Mouse (Mus musculus): ENCODE results near the gene Gsk3b.

DNA sequence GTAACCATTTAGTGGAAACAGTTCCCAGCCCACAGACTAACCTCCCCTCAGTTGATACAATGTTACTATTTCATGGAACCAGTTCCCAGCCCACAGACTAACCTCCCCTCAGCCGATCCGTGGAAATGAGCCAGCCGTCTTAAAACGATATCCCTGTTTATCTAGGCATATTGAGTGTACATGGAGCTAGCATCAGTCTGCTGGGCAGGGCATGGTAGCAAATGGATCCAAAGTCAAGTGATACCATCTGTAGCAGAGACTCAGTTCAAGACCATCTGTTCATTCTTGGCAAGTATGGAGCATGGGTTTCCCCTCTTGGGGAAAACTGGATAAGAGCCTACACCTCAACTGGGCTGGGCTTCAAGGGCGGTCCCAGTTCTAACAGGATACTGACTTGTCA, 44.2 kb upstream of the Gsk3b start:
- TF ChIP-seq CTCF (IDR thresholded peaks at IDR 0.05; ENCODE audit: extremely low read depth, insufficient read depth, insufficient read length, insufficient replicate concordance), result no peak
- no peak for TF ChIP-seq POLR2A (IDR thresholded peaks at IDR 0.05; ENCODE audit: low read depth, low read length)

Measured in spleen, adult 2 months (tissue).